Mouse (Mus musculus) limb, embryonic 10.5 days (tissue): Measurements from ENCODE around the gene Nr3c2. TPM values are rescaled to one million over a fixed set of nuclear protein-coding genes. Genes with fewer than 3 reads are reported as not detected.

Experiments
- DNase-seq: peaks from one replicate; pipeline ENCODE4 v3.0.0-alpha.2; 2017; ENCODE audit warnings: low spot score
- H3K27ac ChIP-seq: fragments of 300-500 bp; sonication (generic); 2 replicates; pipeline ENCODE4 v1.5.1; 2016; ENCODE audit warnings: mild to moderate bottlenecking
- H3K27me3 ChIP-seq: fragments of 300-500 bp; sonication (generic); 2 replicates; pipeline ENCODE4 v1.6.1; 2016; ENCODE audit warnings: low read depth, mild to moderate bottlenecking; ENCODE audit not compliant: poor library complexity, severe bottlenecking
- H3K36me3 ChIP-seq: fragments of 300-500 bp; sonication (generic); 2 replicates; pipeline ENCODE4 v1.6.1; 2016; ENCODE audit warnings: mild to moderate bottlenecking, moderate library complexity
- H3K4me1 ChIP-seq: fragments of 300-500 bp; sonication (generic); 2 replicates; pipeline ENCODE4 v1.6.1; 2016
- H3K4me3 ChIP-seq: fragments of 300-500 bp; sonication (generic); 2 replicates; pipeline ENCODE4 v1.5.1; 2016; ENCODE audit warnings: mild to moderate bottlenecking, moderate library complexity
- H3K9me3 ChIP-seq: fragments of 300-500 bp; sonication (generic); replicated peaks from 2 replicates; pipeline ENCODE4 v1.6.1; 2016; ENCODE audit warnings: mild to moderate bottlenecking
- WGBS: fragments of 180-500 bp; shearing (Covaris S2); methylation state at CpG from one replicate; pipeline ENCODE4 v1.1.7; 2016; 5-methylcytosine and 5-hydroxymethylcytosine counted together
- polyA plus RNA-seq: library from polyadenylated mRNA; unstranded; fragments of >200 nt; fragmentation: Nextera tagmentation; extraction: Ambion mirVana; gene quantifications from 2 replicates; pipeline ENCODE4 v1.2.1, GENCODE M21; 2016

Gene Nr3c2
- polyA plus RNA-seq, 1 experiment from 2014 or later, result 0.41 TPM

DNA sequence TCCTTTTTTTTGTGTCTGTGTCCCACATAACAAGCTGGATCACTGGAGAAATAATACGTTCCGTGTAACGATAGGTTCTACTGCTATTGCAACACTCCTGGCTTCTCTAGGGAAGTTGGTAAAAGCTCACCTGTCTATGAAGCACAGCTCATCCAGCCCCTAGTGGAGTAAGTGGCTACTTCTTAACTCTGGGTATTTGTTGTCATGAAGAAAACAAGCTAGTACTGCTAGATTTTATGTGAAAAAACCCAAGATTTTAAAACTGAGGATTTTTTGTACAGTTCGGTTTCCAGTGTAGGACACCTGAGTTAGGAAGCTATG lies 271.2 kb downstream of the Nr3c2 start:
- WGBS, result 97% methylated on average over 4 of the region's 4 CpGs
- Histone ChIP-seq H3K4me1 (no peaks in the 10 kb centered on the region), H3K36me3 (no peaks in the 10 kb centered on the region), H3K27ac (no peak overlapping the region), H3K9me3 (no peaks in the 10 kb centered on the region), H3K4me3 (no peak overlapping the region), H3K27me3 (no peaks in the 10 kb centered on the region)
- no peak for DNase-seq

DNA sequence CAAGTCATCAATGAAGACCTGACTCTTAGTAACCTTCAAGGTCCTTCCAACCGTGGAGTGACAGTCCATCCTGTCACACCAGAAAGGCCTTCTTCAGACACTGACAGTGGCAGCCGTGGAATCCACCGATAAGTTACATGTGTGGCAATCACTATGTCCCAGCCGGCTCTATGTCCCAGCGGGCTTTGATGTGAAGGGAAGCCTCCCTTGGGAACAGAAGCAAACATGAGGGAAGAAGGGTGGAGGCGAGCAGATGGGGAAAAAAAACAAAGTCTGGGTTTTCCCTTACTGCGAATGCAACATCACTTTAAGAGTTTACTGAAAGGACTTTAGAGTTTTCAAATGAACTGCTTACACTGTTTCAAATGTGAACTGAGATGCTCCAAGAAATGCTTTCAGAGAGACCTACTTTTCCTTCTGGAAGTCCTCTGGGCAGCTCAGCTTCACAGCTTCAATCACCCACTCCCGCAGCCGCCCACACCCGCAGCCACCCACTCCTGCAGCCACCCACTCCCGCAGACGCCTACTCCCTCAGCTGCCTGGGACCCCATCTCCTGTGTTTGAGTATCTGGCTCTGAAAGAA lies 273.9 kb downstream of the Nr3c2 start:
- H3K27me3 ChIP-seq, result no peaks in the 10 kb centered on the region
- no peak overlapping the region for H3K27ac ChIP-seq
- 65% methylated on average over 12 of the region's 12 CpGs for WGBS
- DNase-seq, result no peak
- H3K4me1 ChIP-seq, result peaks cover 8% of the 10 kb centered on the region
- H3K4me3 ChIP-seq, result no peak overlapping the region
- no peaks in the 10 kb centered on the region for H3K9me3 ChIP-seq
- H3K36me3 ChIP-seq, result no peaks in the 10 kb centered on the region

DNA sequence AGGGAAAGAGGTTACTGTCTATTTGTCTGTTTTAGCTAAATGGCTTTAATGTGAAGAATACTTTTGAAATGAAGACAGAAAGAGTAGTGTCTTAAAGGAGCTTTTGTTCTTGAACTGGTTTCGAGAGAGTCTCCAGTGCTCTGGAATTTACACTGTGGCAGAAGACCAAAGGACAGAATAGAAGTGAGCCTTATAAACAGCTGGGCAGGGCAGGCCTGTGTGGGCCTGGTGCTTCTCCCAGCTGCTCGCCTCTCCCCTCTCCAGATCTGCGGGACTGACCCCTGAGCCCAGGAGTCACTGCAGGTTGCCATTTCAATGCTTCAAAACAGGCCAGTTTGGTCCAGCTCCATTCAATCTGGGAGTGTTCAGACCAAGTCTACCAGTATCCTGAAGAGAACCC lies 274.5 kb downstream of the Nr3c2 start:
- H3K27me3 ChIP-seq, result no peaks in the 10 kb centered on the region
- H3K4me1 ChIP-seq, result peaks cover 8% of the 10 kb centered on the region
- no peaks in the 10 kb centered on the region for H3K9me3 ChIP-seq
- 32% methylated on average over 3 of the region's 3 CpGs for WGBS
- DNase-seq, result no peak
- H3K4me3 ChIP-seq, result no peak overlapping the region
- H3K36me3 ChIP-seq, result no peaks in the 10 kb centered on the region
- H3K27ac ChIP-seq, result no peak overlapping the region

DNA sequence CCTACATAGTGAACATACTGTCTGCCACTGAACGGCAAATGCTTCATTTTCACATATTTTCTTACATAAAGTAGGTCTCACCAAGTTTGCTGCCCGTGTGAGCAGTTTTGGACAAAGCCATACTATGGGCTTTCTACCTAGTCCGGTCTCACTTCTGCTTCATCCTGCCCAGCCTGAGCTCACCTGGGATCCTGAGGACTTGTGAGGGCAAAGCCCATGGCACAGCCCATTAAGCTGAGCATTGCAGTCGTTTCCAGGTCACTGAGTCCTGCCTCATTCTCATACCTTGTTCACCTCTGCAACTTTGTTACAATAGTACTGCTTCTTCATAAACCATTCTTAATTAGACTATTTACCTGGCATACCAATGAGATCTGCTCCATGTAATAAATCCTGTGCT lies 276.2 kb downstream of the Nr3c2 start:
- no peaks in the 10 kb centered on the region for H3K36me3 ChIP-seq
- H3K4me1 ChIP-seq, result peaks cover 8% of the 10 kb centered on the region
- 88% methylated on average over 4 of the region's 4 CpGs for whole genome bisulfite sequencing
- no peaks in the 10 kb centered on the region for H3K9me3 ChIP-seq
- no peak for DNase-seq
- H3K4me3 ChIP-seq, result no peak overlapping the region
- H3K27ac ChIP-seq, result no peak overlapping the region
- H3K27me3 ChIP-seq, result no peaks in the 10 kb centered on the region

DNA sequence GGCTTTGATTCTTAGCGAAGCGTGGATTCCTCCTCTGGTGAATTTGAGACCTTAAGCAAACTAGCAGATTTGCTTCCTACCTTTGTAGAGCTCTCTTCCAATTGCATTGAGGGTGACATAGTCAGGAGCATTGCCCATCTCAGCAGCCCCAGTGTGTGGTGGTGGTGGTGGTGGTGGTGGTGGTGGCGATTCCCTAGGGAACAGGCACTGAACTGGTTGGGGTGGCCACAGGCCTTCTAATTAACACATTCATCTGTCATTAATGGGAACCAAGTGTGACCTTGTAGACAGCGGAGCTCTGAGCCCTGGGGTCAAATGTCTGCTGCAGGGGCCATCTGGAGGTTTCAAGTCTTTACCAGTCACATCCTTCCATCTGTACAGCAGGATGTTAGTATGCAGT lies 277.1 kb downstream of the Nr3c2 start:
- Histone ChIP-seq H3K27me3 (no peaks in the 10 kb centered on the region), H3K36me3 (no peaks in the 10 kb centered on the region), H3K4me1 (peaks cover 8% of the 10 kb centered on the region), H3K27ac (no peak overlapping the region), H3K9me3 (no peaks in the 10 kb centered on the region), H3K4me3 (no peak overlapping the region)
- DNase-seq, result no peak
- 70% methylated on average over 4 of the region's 4 CpGs for whole genome bisulfite sequencing

DNA sequence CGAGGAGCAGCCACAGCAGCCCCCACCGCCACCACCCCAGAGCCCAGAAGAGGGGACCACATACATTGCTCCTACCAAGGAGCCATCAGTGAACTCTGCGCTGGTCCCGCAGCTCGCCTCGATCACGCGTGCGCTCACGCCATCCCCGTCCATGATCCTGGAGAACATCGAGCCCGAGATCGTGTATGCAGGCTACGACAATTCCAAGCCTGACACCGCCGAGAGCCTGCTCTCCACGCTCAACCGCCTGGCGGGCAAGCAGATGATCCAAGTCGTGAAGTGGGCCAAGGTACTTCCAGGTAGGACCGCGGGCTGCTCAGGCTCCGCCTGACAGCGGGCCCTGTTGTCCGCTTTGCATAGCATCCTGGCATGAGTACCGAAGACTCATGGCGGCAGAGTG lies 286.6 kb downstream of the Nr3c2 start:
- no peaks in the 10 kb centered on the region for H3K36me3 ChIP-seq
- H3K9me3 ChIP-seq, result no peaks in the 10 kb centered on the region
- 94% methylated on average over 28 of the region's 28 CpGs for WGBS
- no peak overlapping the region for H3K27ac ChIP-seq
- H3K4me1 ChIP-seq, result no peaks in the 10 kb centered on the region
- no peaks in the 10 kb centered on the region for H3K27me3 ChIP-seq
- no peak for DNase-seq
- no peak overlapping the region for H3K4me3 ChIP-seq

DNA sequence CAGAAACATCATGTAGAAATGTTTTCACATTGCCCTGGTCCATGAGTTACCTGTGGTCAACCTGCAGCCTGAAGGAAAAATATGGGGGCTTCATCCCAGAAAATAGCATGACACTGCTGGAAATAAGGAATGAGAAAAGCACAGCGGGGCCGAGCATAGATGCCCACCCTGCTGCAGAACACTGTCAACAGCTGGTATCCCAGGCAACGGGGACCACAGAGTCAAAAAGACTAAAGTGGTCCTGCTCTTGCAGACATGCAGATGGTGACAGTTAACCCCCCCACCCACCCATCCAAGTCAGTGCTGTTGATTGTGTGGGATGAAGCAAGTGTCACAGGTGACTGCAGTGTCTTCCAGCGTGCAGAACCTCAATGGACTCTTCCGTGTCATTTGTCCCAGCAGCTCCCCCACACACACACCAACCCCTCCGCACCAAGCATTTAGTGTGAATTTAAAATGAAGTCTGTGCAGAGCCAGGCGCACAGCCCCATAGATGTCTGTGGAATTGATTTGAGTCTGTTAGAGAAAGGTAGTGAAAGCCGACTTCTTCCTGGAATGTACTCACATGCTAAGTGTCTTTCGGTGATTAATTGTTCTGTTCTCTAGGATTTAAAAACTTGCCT lies 287.8 kb downstream of the Nr3c2 start:
- Histone ChIP-seq H3K27me3 (no peaks in the 10 kb centered on the region), H3K4me1 (no peaks in the 10 kb centered on the region), H3K27ac (no peak overlapping the region), H3K4me3 (no peak overlapping the region), H3K9me3 (no peaks in the 10 kb centered on the region), H3K36me3 (no peaks in the 10 kb centered on the region)
- 92% methylated on average over 9 of the region's 9 CpGs for WGBS
- no peak for DNase-seq

DNA sequence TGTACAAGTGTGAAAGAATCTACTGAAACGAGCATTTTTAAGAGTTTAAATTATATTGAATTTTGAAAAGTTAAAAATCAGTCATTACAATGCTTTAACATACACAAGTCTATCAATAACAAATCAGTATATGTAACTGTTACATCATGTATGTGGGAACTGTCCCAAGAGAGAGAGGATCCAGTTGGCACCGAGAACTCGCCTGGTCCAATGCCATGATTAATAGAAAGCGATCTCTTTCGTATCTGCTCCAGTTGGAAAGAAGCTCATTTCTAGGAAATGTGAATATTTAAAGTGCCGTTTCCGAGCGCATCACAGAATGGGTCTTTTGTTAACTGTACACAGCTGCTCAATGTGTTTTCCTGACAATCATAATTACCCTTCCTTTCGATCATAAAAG lies 288.5 kb downstream of the Nr3c2 start:
- DNase-seq, result no peak

DNA sequence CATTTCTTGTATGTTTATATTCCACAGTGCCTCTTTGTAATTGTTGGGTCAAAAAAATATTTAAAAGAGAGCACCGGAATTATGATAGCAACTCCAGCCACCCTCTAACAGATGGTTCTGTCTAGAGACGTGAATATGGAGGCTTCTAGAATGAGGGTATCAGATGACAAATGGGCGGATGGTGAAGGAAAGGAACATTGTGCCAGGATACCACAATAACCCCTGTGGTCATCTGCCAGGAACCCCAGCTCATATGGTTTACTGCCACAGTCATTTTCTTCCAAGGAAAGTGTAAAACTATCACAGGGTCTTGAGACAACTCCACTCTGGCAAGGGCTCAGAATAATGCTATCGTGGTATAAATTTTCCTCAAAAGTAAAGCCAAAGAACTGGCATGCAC lies 289.1 kb downstream of the Nr3c2 start:
- Histone ChIP-seq H3K27me3 (no peaks in the 10 kb centered on the region), H3K27ac (no peak overlapping the region), H3K9me3 (no peaks in the 10 kb centered on the region), H3K4me3 (no peak overlapping the region), H3K36me3 (no peaks in the 10 kb centered on the region), H3K4me1 (no peaks in the 10 kb centered on the region)
- WGBS, result 79% methylated on average over 4 of the region's 4 CpGs
- DNase-seq, result no peak

More for the DNA sequence above, 288.5 kb downstream of the Nr3c2 start:
- Histone ChIP-seq H3K27me3 (no peaks in the 10 kb centered on the region), H3K4me3 (no peak overlapping the region), H3K4me1 (no peaks in the 10 kb centered on the region), H3K36me3 (no peaks in the 10 kb centered on the region), H3K27ac (no peak overlapping the region), H3K9me3 (no peaks in the 10 kb centered on the region)
- WGBS, result 92% methylated on average over 9 of the region's 9 CpGs

DNA sequence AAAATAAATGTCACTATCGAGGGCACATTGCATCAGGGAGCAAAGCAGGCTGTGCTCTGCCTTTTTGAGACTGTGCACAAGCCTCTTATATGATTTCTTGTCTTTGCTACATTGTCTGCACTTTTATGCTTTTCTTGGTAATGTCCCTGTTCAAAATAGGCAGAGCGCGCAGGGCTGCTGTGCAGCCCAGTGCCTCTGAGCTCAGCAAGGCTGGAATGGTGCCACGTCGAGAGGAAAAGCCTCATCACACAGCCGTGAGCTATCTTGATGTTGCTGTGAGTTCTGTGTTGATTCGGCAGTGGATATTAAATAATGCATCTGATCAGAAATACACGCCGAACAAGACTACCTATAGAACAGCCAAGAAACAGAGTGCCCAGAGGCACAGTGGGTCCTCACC lies 290.1 kb downstream of the Nr3c2 start:
- Histone ChIP-seq H3K27me3 (no peaks in the 10 kb centered on the region), H3K4me3 (no peak overlapping the region), H3K4me1 (no peaks in the 10 kb centered on the region), H3K9me3 (no peaks in the 10 kb centered on the region), H3K36me3 (no peaks in the 10 kb centered on the region), H3K27ac (no peak overlapping the region)
- WGBS, result 84% methylated on average over 9 of the region's 9 CpGs
- no peak for DNase-seq

DNA sequence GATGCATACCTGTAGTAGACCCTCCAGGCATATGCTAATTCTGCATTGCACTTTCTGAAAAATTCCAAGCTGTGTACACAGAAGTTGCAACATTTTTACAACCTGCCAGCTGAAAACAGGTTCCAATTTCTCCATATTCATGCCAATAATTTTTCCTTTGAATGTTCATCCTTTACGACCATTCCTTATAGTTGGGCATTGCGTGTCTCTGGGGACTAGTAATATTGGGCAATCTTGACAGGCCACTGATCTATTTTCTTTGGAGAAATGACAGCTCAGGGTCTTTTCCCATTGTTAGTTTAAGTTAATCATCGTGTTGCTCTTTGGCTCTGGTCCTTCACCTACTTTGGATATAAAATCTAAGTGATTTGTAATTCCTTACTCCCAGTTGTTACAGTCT lies 291.2 kb downstream of the Nr3c2 start:
- DNase-seq, result no peak
- no peak overlapping the region for H3K27ac ChIP-seq
- 92% methylated on average over 3 of the region's 3 CpGs for WGBS
- no peaks in the 10 kb centered on the region for H3K36me3 ChIP-seq
- H3K9me3 ChIP-seq, result no peaks in the 10 kb centered on the region
- H3K4me3 ChIP-seq, result no peak overlapping the region
- H3K4me1 ChIP-seq, result no peaks in the 10 kb centered on the region
- no peaks in the 10 kb centered on the region for H3K27me3 ChIP-seq

DNA sequence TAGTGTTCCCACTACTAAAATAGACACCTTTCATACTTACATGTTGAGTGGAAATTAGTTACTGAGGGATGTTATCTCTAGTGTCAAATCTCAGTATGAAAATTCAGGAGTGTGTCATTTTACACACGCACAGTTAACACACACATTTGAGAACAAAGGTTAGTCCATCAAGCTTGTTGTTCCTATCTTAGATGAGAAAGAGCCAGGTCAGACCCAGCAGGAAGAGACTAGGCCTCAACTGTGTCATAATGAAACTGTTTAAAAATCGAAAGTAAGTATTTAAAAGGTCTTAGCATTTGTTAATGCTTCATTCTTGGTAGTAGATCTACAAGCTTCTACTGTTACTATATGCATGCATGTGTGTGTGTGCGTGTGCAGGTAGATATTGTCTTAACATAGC lies 310.1 kb downstream of the Nr3c2 start:
- 96% methylated on average over 3 of the region's 3 CpGs for WGBS
- no peak for DNase-seq
- no peak overlapping the region for H3K27ac ChIP-seq
- H3K9me3 ChIP-seq, result no peaks in the 10 kb centered on the region
- no peaks in the 10 kb centered on the region for H3K4me1 ChIP-seq
- no peaks in the 10 kb centered on the region for H3K27me3 ChIP-seq
- no peaks in the 10 kb centered on the region for H3K36me3 ChIP-seq
- no peak overlapping the region for H3K4me3 ChIP-seq

DNA sequence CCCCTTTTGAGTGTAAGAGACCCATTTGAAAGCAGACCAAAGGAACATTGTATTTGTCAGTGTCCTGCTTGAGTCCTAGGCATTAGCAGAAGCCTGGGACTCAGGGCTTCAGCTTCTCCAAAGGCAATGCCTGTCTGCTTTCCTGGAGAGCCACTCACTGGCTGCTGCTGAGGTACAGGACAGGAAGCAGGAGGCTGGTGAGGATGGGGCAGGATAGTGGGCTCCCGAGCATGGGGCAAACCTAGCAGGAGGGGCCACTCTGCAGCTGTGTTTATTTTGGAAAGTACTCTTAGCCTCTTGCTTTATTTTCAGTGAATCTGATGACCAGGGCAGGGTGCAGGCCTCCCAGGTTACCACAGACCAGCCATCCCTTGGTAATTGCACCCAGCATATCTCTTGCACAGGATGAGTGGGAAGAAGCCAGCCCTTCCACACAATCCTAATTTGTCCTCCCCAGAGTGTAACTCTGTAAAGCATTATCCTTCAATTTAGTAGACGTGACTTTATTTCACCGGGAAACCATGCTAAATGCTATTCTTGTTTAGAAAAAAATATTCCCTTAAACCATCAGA lies 314.7 kb downstream of the Nr3c2 start:
- Histone ChIP-seq H3K9me3 (no peaks in the 10 kb centered on the region), H3K4me3 (no peak overlapping the region), H3K36me3 (no peaks in the 10 kb centered on the region), H3K27me3 (no peaks in the 10 kb centered on the region), H3K4me1 (no peaks in the 10 kb centered on the region), H3K27ac (no peak overlapping the region)
- DNase-seq, result no peak
- WGBS, result 74% methylated on average over 3 of the region's 3 CpGs

DNA sequence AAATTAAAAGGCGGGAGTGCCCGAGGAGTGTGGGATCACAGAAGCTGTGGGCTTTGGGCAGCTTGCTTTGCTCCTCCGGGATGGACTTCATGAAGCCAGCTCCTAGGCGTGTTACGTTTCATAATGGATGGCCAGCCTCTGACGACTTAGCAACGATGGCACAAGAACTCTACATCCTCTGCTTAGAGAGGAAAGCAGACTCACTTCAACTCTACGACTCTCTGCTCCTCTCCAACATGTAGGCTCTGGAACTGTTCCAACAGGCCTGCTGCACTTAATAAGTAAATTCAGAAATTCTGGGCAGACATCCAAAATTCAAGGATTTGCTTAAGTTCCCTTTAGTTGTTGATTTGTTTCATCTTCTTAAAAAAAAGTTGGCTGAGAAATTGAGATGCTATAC lies 315.4 kb downstream of the Nr3c2 start:
- Histone ChIP-seq H3K27ac (no peak overlapping the region), H3K36me3 (no peaks in the 10 kb centered on the region), H3K4me3 (no peak overlapping the region), H3K27me3 (no peaks in the 10 kb centered on the region), H3K9me3 (no peaks in the 10 kb centered on the region), H3K4me1 (no peaks in the 10 kb centered on the region)
- WGBS, result 88% methylated on average over 8 of the region's 8 CpGs
- no peak for DNase-seq
